Mouse (Mus musculus) heart, adult 2 months (tissue): ENCODE measurements at regions not wholly inside any gene's neighbourhood (a gene's known extent, or its start where the extent isn't known, plus 50 kb on each side); places are given as distances from the start of the nearest gene placed in this dataset.

Experiments
- CTCF ChIP-seq: fragments of 200-600 bp; IDR thresholded peaks from 2 replicates; pipeline ENCODE4 v1.8.1; 2022; ENCODE audit warnings: antibody characterized with exemption, mild to moderate bottlenecking, moderate library complexity
- POLR2A ChIP-seq: fragments of 200-500 bp; IDR thresholded peaks from 2 replicates; pipeline ENCODE4 v1.6.1; 2011; ENCODE audit warnings: mild to moderate bottlenecking, low read depth, low read length, control low read depth; ENCODE audit not compliant: insufficient read depth

GRCm38 (mm10) chr4:72400759-72401158 is 200.0 kb upstream of the Tle1 start:
- no peak for TF ChIP-seq POLR2A
- no peak for TF ChIP-seq CTCF
